ENCODE assay signal across 12 mouse cellular contexts in genomic region chr12:79793382-79793781, GRCm38 (mm10).
DNase-seq lines count a peak whose midpoint lies in the region; ATAC-seq and TF ChIP-seq lines count a peak whose summit lies in the region.
"Had no signal": no experiment of that assay in that cellular context is flagged by ENCODE, and none has a peak within 500 bp of the region (broad histone marks: within the 10 kb centered on the region; RNA-seq: fewer than 3 reads in every experiment).

No protein-coding gene starts in this region.

- no peak overlapping the region for H3K4me3 ChIP-seq in myocyte
- H3K4me3 ChIP-seq in forebrain, embryonic 12.5 days (replicated peaks) = no peak overlapping the region
- H3K4me3 ChIP-seq: limb, embryonic 12.5 days; neural tube, embryonic 13.5 days had no signal

- H3K36me3 ChIP-seq in myocyte (ENCODE audit: control insufficient read depth, insufficient read depth) = no peaks in the 10 kb centered on the region
- H3K36me3 ChIP-seq in forebrain, embryonic 12.5 days (replicated peaks) = no peaks in the 10 kb centered on the region
- H3K36me3 ChIP-seq: limb, embryonic 12.5 days; neural tube, embryonic 13.5 days had no signal

- intact Hi-C loops in heart, postnatal 14 days (cut with DNase I) = loop anchor here (10.0 kb wide), 1 partner anchor 179 kb away; no protein-coding TSS in a partner anchor

- peak; percentile 30 for TF ChIP-seq POLR2A in myocyte (IDR thresholded peaks at IDR 0.05; ENCODE audit: insufficient read length, low read depth)

- no peaks in the 10 kb centered on the region for H3K79me2 ChIP-seq in myocyte (ENCODE audit: control insufficient read depth, insufficient read depth)

- no peak for ATAC-seq in forebrain, embryonic 12.5 days (ENCODE audit: low FRiP score)

- H3ac ChIP-seq in myocyte (ENCODE audit: control insufficient read depth, insufficient read length) = no peak overlapping the region

- peak; percentile 36 for DNase-seq in kidney, adult 18-20 months
- no peak for DNase-seq in kidney, postnatal 4 days
- DNase-seq in adrenal gland, postnatal 10 days = peak; percentile 67
- peak; percentile 64 to 74 for DNase-seq in heart, postnatal 14 days
- no peak for DNase-seq in embryo, embryonic 10 days (ENCODE audit: low spot score)
- no peak for DNase-seq in spleen, postnatal 14 days (ENCODE audit: low spot score in 2 of 2)
- DNase-seq: thymus, postnatal 36 days had no signal

- H3K27ac ChIP-seq in forebrain, embryonic 12.5 days = no peak overlapping the region
- H3K27ac ChIP-seq: kidney, postnatal 0 days; limb, embryonic 12.5 days; neural tube, embryonic 13.5 days had no signal

- no peaks in the 10 kb centered on the region for H3K9me3 ChIP-seq in forebrain, embryonic 12.5 days
- H3K9me3 ChIP-seq: limb, embryonic 12.5 days; neural tube, embryonic 13.5 days had no signal

- peaks cover 6% of the 10 kb centered on the region; the same call in 1 of the 2 replicates for H3K4me1 ChIP-seq in forebrain, embryonic 12.5 days
- H3K4me1 ChIP-seq: neural tube, embryonic 13.5 days had no signal

- 87% methylated on average over 8 of the region's 8 CpGs for WGBS in forebrain, embryonic 12.5 days

- H3K9ac ChIP-seq in forebrain, embryonic 12.5 days = no peak overlapping the region
- H3K9ac ChIP-seq: limb, embryonic 12.5 days; neural tube, embryonic 13.5 days had no signal

- H3K4me2 ChIP-seq in myocyte (ENCODE audit: low read depth) = peak overlapping the region; percentile 31
- no peak overlapping the region for H3K4me2 ChIP-seq in forebrain, embryonic 12.5 days
- H3K4me2 ChIP-seq: limb, embryonic 12.5 days; neural tube, embryonic 13.5 days had no signal

- no peaks in the 10 kb centered on the region for H3K27me3 ChIP-seq in myocyte (ENCODE audit: control insufficient read depth, insufficient read depth, insufficient read length)
- no peaks in the 10 kb centered on the region for H3K27me3 ChIP-seq in forebrain, embryonic 12.5 days
- H3K27me3 ChIP-seq: limb, embryonic 12.5 days; neural tube, embryonic 13.5 days had no signal

TF ChIP-seq in myocyte, 11 proteins besides CTCF, POLR2A, EP300 and RAD21:
- TF ChIP-seq TCF12 (IDR thresholded peaks at IDR 0.05; ENCODE audit: insufficient read depth, poor library complexity, severe bottlenecking) (no peak), MYOG (IDR thresholded peaks at IDR 0.05; ENCODE audit: control insufficient read depth in 1 of 3, insufficient read depth in 1 of 3, insufficient read length in 2 of 3, low read depth in 2 of 3) (peak in 1 of 3 experiments; percentile 69), MYOD1 (IDR thresholded peaks at IDR 0.05; ENCODE audit: control insufficient read depth in 1 of 3, insufficient read length in 2 of 3, low read depth in 2 of 3) (peak in 2 of 3 experiments; percentile 58 to 66), POLR2AphosphoS2 (IDR thresholded peaks at IDR 0.05; ENCODE audit: insufficient read length, low read depth) (no peak), MAX (IDR thresholded peaks at IDR 0.05; ENCODE audit: low read depth) (peak; percentile 50), CEBPB (IDR thresholded peaks at IDR 0.05; ENCODE audit: insufficient read depth, poor library complexity, severe bottlenecking) (peak; percentile 64), E2F4 (IDR thresholded peaks at IDR 0.05; ENCODE audit: insufficient read depth) (no peak), USF1 (IDR thresholded peaks at IDR 0.05; ENCODE audit: low read depth) (no peak), SRF (IDR thresholded peaks at IDR 0.05; ENCODE audit: control insufficient read depth, insufficient read length, low read depth) (no peak), REST (IDR thresholded peaks at IDR 0.05; ENCODE audit: insufficient read depth, insufficient read length) (no peak), TCF3 (IDR thresholded peaks at IDR 0.05; ENCODE audit: insufficient read length, low read depth) (no peak)

Comparison
In these comparisons a context has a peak if more than half of its experiments do, and no peak if none do; other contexts are left out.
1. DNase-seq: peak in kidney, adult 18-20 months (single experiment), adrenal gland, postnatal 10 days (single experiment) and heart, postnatal 14 days (2 of 2); none in kidney, postnatal 4 days (0 of 2), embryo, embryonic 10 days (single experiment) and spleen, postnatal 14 days (0 of 2).